Comparison of ENCODE assay signal across 1 mouse cellular context in the genomic region with DNA sequence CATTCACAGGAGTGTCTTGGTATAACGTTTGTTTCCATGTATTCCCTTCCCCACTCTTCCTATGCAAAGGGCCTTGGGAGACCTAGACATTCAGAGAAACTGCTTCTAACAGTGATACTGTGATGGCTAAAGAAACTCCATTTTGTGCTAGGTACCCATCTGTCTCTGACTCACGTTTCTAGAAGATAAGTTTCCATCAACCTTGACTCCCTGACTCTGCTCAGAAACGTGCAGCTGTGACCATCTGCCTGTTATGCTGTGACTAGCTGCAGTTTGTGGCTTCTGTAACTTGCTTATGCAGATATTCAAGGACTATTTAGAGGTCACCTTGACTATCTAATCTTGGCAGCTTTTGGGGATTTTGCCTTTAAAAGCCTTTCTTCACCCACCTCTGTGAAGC.
TF ChIP-seq lines count a peak whose summit lies in the region.

No protein-coding gene starts in this region.

TF ChIP-seq in CH12.LX, 34 proteins besides CTCF, POLR2A, EP300 and RAD21 (continued from another document):
- TF ChIP-seq IRF4 (IDR thresholded peaks at IDR 0.05; ENCODE audit: low read depth, low read length), result peak; percentile 76
- TF ChIP-seq RCOR1 (conservative IDR thresholded peaks at IDR 0.05; ENCODE audit: low read depth, low read length), result peak; percentile 92
- TF ChIP-seq PAX5 (IDR thresholded peaks at IDR 0.05; ENCODE audit: low read length), result no peak
- no peak for TF ChIP-seq ZMIZ1 (IDR thresholded peaks at IDR 0.05; ENCODE audit: low read depth, low read length)
- no peak for TF ChIP-seq GABPA (IDR thresholded peaks at IDR 0.05; ENCODE audit: insufficient replicate concordance, low read depth, low read length)
- TF ChIP-seq ZC3H11A (IDR thresholded peaks at IDR 0.05; ENCODE audit: low read depth, low read length), result no peak
- TF ChIP-seq E2F4 (IDR thresholded peaks at IDR 0.05; ENCODE audit: insufficient replicate concordance, low read depth, low read length), result no peak
- no peak for TF ChIP-seq MAFK (IDR thresholded peaks at IDR 0.05; ENCODE audit: insufficient replicate concordance, low read length)
- TF ChIP-seq POLR2AphosphoS2 (IDR thresholded peaks at IDR 0.05; ENCODE audit: low read depth, low read length), result no peak
- peak; percentile 76 for TF ChIP-seq MYC (IDR thresholded peaks at IDR 0.05; ENCODE audit: low read depth, low read length)
- TF ChIP-seq SIN3A (IDR thresholded peaks at IDR 0.05; ENCODE audit: low read length), result peak; percentile 71; the same call in 1 of the 2 replicates
- TF ChIP-seq NELFE (IDR thresholded peaks at IDR 0.05; ENCODE audit: low read depth, low read length), result no peak
- no peak for TF ChIP-seq USF1 (IDR thresholded peaks at IDR 0.05; ENCODE audit: low read depth, low read length)
- TF ChIP-seq CHD1 (IDR thresholded peaks at IDR 0.05; ENCODE audit: low read depth, low read length), result no peak
- TF ChIP-seq MAX (IDR thresholded peaks at IDR 0.05; ENCODE audit: low read length), result peak; percentile 69; the same call in 1 of the 2 replicates
- peak; percentile 74 for TF ChIP-seq JUND (conservative IDR thresholded peaks at IDR 0.05; ENCODE audit: low read depth, low read length)
- peak; percentile 48 for TF ChIP-seq JUN (IDR thresholded peaks at IDR 0.05; ENCODE audit: insufficient read depth, low read depth, low read length)
- no peak for TF ChIP-seq NRF1 (IDR thresholded peaks at IDR 0.05; ENCODE audit: low read depth, low read length)
- peak; percentile 90 for TF ChIP-seq ETS1 (conservative IDR thresholded peaks at IDR 0.05; ENCODE audit: low read depth, low read length)
- no peak for TF ChIP-seq ZKSCAN1 (IDR thresholded peaks at IDR 0.05; ENCODE audit: borderline replicate concordance, low read depth, low read length)
- no peak for TF ChIP-seq ELF1 (IDR thresholded peaks at IDR 0.05; ENCODE audit: low read depth, low read length)
- TF ChIP-seq SMC3 (IDR thresholded peaks at IDR 0.05; ENCODE audit: low read depth, low read length), result no peak
- TF ChIP-seq TCF12 (IDR thresholded peaks at IDR 0.05; ENCODE audit: low read depth, low read length), result peak; percentile 88
- peak; percentile 58; the same call in 1 of the 2 replicates for TF ChIP-seq MXI1 (IDR thresholded peaks at IDR 0.05; ENCODE audit: low read depth, low read length)
- no peak for TF ChIP-seq UBTF (IDR thresholded peaks at IDR 0.05; ENCODE audit: low read depth, low read length)
- no peak for TF ChIP-seq USF2 (conservative IDR thresholded peaks at IDR 0.05; ENCODE audit: low read depth, low read length)
